Mouse (Mus musculus) spleen, adult 2 months (tissue): ENCODE results near the gene Tbcd. TPM values are rescaled to one million over a fixed set of nuclear protein-coding genes. Genes with fewer than 3 reads are reported as not detected.

Experiments
- DNase-seq, 2 experiments: peaks; one replicate each; pipeline versions ENCODE4 v3.0.0 to v3.0.0-alpha.2; 2012 to 2021; ENCODE audit warnings: low spot score in 2 of 2, low read depth in 1 of 2
- H3K27ac ChIP-seq: fragments of 200-500 bp; 2 replicates; pipeline ENCODE4 v1.5.1; 2012; ENCODE audit warnings: low read length, inconsistent platforms; ENCODE audit not compliant: insufficient read depth
- H3K27me3 ChIP-seq: fragments of 200-500 bp; 2 replicates; pipeline ENCODE4 v1.6.1; 2012; ENCODE audit warnings: mild to moderate bottlenecking, moderate library complexity, low read length, inconsistent platforms; ENCODE audit not compliant: control insufficient read depth, insufficient read depth
- H3K36me3 ChIP-seq: fragments of 200-500 bp; 2 replicates; pipeline ENCODE4 v1.6.1; 2012; ENCODE audit warnings: mild to moderate bottlenecking, low read length, inconsistent platforms; ENCODE audit not compliant: control insufficient read depth, insufficient read depth
- H3K4me1 ChIP-seq: fragments of 200-500 bp; 2 replicates; pipeline ENCODE4 v1.6.1; 2011; ENCODE audit warnings: inconsistent platforms; ENCODE audit not compliant: control insufficient read depth, insufficient read depth, insufficient read length
- H3K4me3 ChIP-seq: fragments of 200-500 bp; 2 replicates; pipeline ENCODE4 v1.5.1; 2011; ENCODE audit warnings: mild to moderate bottlenecking, inconsistent platforms; ENCODE audit not compliant: insufficient read depth, insufficient read length; ENCODE audit errors: extremely low read depth
- CTCF ChIP-seq: fragments of 200-500 bp; IDR thresholded peaks from 2 replicates; pipeline ENCODE4 v1.5.1; 2011; ENCODE audit warnings: mild to moderate bottlenecking, inconsistent platforms; ENCODE audit not compliant: insufficient read depth, insufficient read length, insufficient replicate concordance; ENCODE audit errors: extremely low read depth
- POLR2A ChIP-seq: fragments of 200-500 bp; IDR thresholded peaks from 2 replicates; pipeline ENCODE4 v1.6.1; 2011; ENCODE audit warnings: low read depth, low read length, inconsistent platforms
- WGBS: fragments of 180-500 bp; shearing (Covaris S2); methylation state at CpG from one replicate; pipeline ENCODE4 v1.1.7; 2018; 5-methylcytosine and 5-hydroxymethylcytosine counted together
- polyA plus RNA-seq: library from polyadenylated mRNA; depleted of rRNA; stranded (reverse); fragments of >200 nt; gene quantifications from 2 replicates; pipeline ENCODE4 v1.2.3, GENCODE M21; 2012

Gene Tbcd
- polyA plus RNA-seq, 1 experiment: 38.0 TPM

GRCm38 (mm10) chr11:121519703-121520102 lies 68.0 kb downstream of the Tbcd start:
- Histone ChIP-seq H3K27ac (no peak overlapping the region), H3K4me3 (no peak overlapping the region), H3K27me3 (no peaks in the 10 kb centered on the region), H3K36me3 (no peaks in the 10 kb centered on the region), H3K4me1 (no peaks in the 10 kb centered on the region)
- no peak for DNase-seq
- TF ChIP-seq CTCF (no peak), POLR2A (no peak)
- WGBS: 89% methylated on average over 7 of the region's 7 CpGs

GRCm38 (mm10) chr11:121520761-121521160 lies 69.0 kb downstream of the Tbcd start:
- Histone ChIP-seq H3K36me3 (no peaks in the 10 kb centered on the region), H3K27me3 (no peaks in the 10 kb centered on the region), H3K27ac (no peak overlapping the region), H3K4me1 (no peaks in the 10 kb centered on the region), H3K4me3 (no peak overlapping the region)
- WGBS: 89% methylated on average over 2 of the region's 2 CpGs
- DNase-seq: no peak
- no peak for TF ChIP-seq CTCF
- no peak for TF ChIP-seq POLR2A

- 75% methylated on average over 4 of the region's 4 CpGs for WGBS
- no peak overlapping the region for H3K4me3 ChIP-seq
- H3K4me1 ChIP-seq: no peaks in the 10 kb centered on the region
- TF ChIP-seq CTCF: no peak
- TF ChIP-seq POLR2A: no peak
- H3K27me3 ChIP-seq: no peaks in the 10 kb centered on the region
- H3K36me3 ChIP-seq: no peaks in the 10 kb centered on the region
- no peak for DNase-seq
- no peak overlapping the region for H3K27ac ChIP-seq
These were observed 70.5 kb downstream of the Tbcd start for GRCm38 (mm10) chr11:121522156-121522762.

GRCm38 (mm10) chr11:121524191-121524590 lies 72.4 kb downstream of the Tbcd start:
- H3K27ac ChIP-seq: no peak overlapping the region
- H3K36me3 ChIP-seq: no peaks in the 10 kb centered on the region
- no peak for DNase-seq
- WGBS: 97% methylated on average over 7 of the region's 7 CpGs
- no peaks in the 10 kb centered on the region for H3K27me3 ChIP-seq
- TF ChIP-seq CTCF (no peak), POLR2A (no peak)
- H3K4me1 ChIP-seq: no peaks in the 10 kb centered on the region
- no peak overlapping the region for H3K4me3 ChIP-seq

GRCm38 (mm10) chr11:121529747-121530146 lies 78.0 kb downstream of the Tbcd start:
- TF ChIP-seq POLR2A (no peak), CTCF (no peak)
- H3K27me3 ChIP-seq: no peaks in the 10 kb centered on the region
- no peaks in the 10 kb centered on the region for H3K36me3 ChIP-seq
- no peak overlapping the region for H3K27ac ChIP-seq
- no peak overlapping the region for H3K4me3 ChIP-seq
- no peak for DNase-seq
- no peaks in the 10 kb centered on the region for H3K4me1 ChIP-seq
- WGBS: 67% methylated on average over 3 of the region's 3 CpGs

- Histone ChIP-seq H3K27ac (no peak overlapping the region), H3K4me3 (no peak overlapping the region), H3K4me1 (no peaks in the 10 kb centered on the region), H3K27me3 (no peaks in the 10 kb centered on the region), H3K36me3 (no peaks in the 10 kb centered on the region)
- DNase-seq: no peak
- TF ChIP-seq CTCF (no peak), POLR2A (no peak)
- WGBS: 80% methylated on average over 3 of the region's 3 CpGs
These were observed 84.8 kb downstream of the Tbcd start for GRCm38 (mm10) chr11:121536528-121536927.

GRCm38 (mm10) chr11:121542471-121542870 lies 90.7 kb downstream of the Tbcd start:
- 84% methylated on average over 4 of the region's 4 CpGs for WGBS
- no peak for TF ChIP-seq CTCF
- TF ChIP-seq POLR2A: no peak
- 0 out of 2 replicates have a peak, but pooled peaks cover 2% of the 10 kb centered on the region for H3K4me1 ChIP-seq
- H3K4me3 ChIP-seq: no peak overlapping the region
- no peaks in the 10 kb centered on the region for H3K27me3 ChIP-seq
- H3K36me3 ChIP-seq: no peaks in the 10 kb centered on the region
- DNase-seq: no peak
- H3K27ac ChIP-seq: no peak overlapping the region
